Mouse (Mus musculus): ENCODE results near the gene Zcchc14. TPM values are rescaled to one million over a fixed set of nuclear protein-coding genes. Genes with fewer than 3 reads are reported as not detected.
A peak's percentile ranks its signal among the peaks of the same experiment; 100 is the strongest.
"Not testable (repeated sequence)": the region's sequence is repeated elsewhere in the genome, so short reads cannot be mapped to it uniquely, and the experiment has no call there.

The Zcchc14 gene
- total and polyA plus RNA-seq, 3 experiments = not detected

DNA sequence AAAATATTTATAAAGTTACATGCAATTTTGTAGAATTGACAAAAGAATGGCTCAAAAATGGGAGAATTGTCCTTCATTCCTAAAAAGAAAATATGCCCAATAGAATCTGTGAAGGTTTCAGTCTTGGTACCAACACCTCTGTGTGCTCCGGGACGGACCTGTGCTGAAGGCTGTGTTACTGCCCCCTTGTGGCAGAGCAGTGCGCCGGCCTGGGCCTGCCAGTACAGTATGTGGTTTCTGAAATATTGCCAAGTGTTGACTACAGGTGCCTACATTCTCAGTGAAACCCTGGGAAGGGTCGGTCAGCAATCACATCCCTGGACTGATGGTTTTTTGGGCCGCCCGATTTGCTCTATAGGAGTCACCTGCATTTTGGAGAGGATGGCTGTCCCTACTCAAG, 53.8 kb downstream of the Zcchc14 start:
- Histone ChIP-seq H3K79me2 (replicated peaks; ENCODE audit: control insufficient read depth, extremely low read depth, insufficient read depth, poor library complexity, severe bottlenecking) (no peaks in the 10 kb centered on the region), H3K4me3 (replicated peaks in 1 of 3; ENCODE audit: low read depth in 2 of 3, low read length in 2 of 3, poor library complexity in 1 of 3) (no peak overlapping the region), H3K4me2 (ENCODE audit: insufficient read depth, low read depth, poor library complexity, severe bottlenecking) (no peak overlapping the region), H3K4me1 (ENCODE audit: control insufficient read depth in 1 of 2, insufficient read depth in 2 of 2) (no peaks in the 10 kb centered on the region), H3K27ac (ENCODE audit: insufficient read depth, low read depth) (no peak overlapping the region), H3K9ac (ENCODE audit: insufficient read depth, low read depth) (no peak overlapping the region), H3K36me3 (replicated peaks in 1 of 2; ENCODE audit: control insufficient read depth in 1 of 2, insufficient read depth in 1 of 2, low read length in 1 of 2) (peaks cover 33 to 50% of the 10 kb centered on the region in 2 experiments), H3K27me3 (replicated peaks) (no peaks in the 10 kb centered on the region), H3K9me3 (replicated peaks; ENCODE audit: low read length) (no peaks in the 10 kb centered on the region)
- dilution Hi-C loops (cut with MboI; ENCODE audit: extremely low pct_ligation_motif_present, extremely low pct_unique_long_range_greater_than_20kb, low sequenced_read_pairs) = no loop called here
- peak; percentile 74 for DNase-seq (ENCODE audit: extremely low read depth)
- in situ Hi-C loops (cut with MboI; ENCODE audit: low pct_ligation_motif_present, low pct_unique_long_range_greater_than_20kb, low sequenced_read_pairs) = loop anchor here (25.0 kb wide), 1 partner anchor 838 kb away; the partner anchor contains the start of genes Cyba and Mvd
- TF ChIP-seq IRF4 (IDR thresholded peaks at IDR 0.05; ENCODE audit: low read depth, low read length) (0 out of 2 replicates have a peak, but pooled peaks have one; percentile 20), HCFC1 (IDR thresholded peaks at IDR 0.05; ENCODE audit: low read depth, low read length) (no peak), POLR2AphosphoS2 (IDR thresholded peaks at IDR 0.05; ENCODE audit: low read depth, low read length) (peak; percentile 59; the same call in 1 of the 2 replicates), MAX (IDR thresholded peaks at IDR 0.05; ENCODE audit: low read length) (no peak), ELF1 (IDR thresholded peaks at IDR 0.05; ENCODE audit: low read depth, low read length) (no peak), TCF12 (IDR thresholded peaks at IDR 0.05; ENCODE audit: low read depth, low read length) (0 out of 2 replicates have a peak, but pooled peaks have one; percentile 31), MEF2A (IDR thresholded peaks at IDR 0.05; ENCODE audit: borderline replicate concordance, low read depth, low read length) (no peak), MYC (IDR thresholded peaks at IDR 0.05; ENCODE audit: low read depth, low read length) (no peak), CTCF (conservative IDR thresholded peaks at IDR 0.05 in 1 of 2, IDR thresholded peaks at IDR 0.05 in 1 of 2; ENCODE audit: low read depth in 2 of 2, low read length in 2 of 2) (peak; percentile 85 to 90), TBP (conservative IDR thresholded peaks at IDR 0.05; ENCODE audit: low read depth, low read length) (no peak), ZC3H11A (IDR thresholded peaks at IDR 0.05; ENCODE audit: low read depth, low read length) (no peak), SMC3 (IDR thresholded peaks at IDR 0.05; ENCODE audit: low read depth, low read length) (peak; percentile 90), RAD21 (IDR thresholded peaks at IDR 0.05; ENCODE audit: low read depth, low read length) (peak; percentile 47), UBTF (IDR thresholded peaks at IDR 0.05; ENCODE audit: low read depth, low read length) (no peak), ZNF384 (IDR thresholded peaks at IDR 0.05; ENCODE audit: low read depth, low read length) (no peak), PAX5 (IDR thresholded peaks at IDR 0.05; ENCODE audit: low read length) (no peak)

DNA sequence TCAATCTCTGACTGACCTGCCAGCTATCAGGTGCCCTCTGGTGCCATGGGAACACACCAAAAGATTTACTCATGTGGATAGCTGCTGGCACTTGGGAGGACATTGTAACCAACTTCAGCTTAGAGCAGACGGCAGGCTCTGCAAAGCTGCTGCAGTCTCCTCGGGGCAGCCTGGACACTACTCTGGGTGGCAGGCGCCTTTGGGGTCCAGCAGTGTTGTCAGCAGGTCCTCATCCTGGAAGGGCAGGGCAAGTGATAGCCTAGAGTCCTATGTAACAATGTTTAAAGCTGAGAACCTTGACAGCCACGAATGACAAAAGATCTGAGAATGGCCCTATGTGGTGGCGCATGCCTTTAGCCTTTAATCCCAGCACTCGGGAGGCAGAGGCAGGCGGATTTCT, 54.5 kb downstream of the Zcchc14 start:
- H3K9me3 ChIP-seq (replicated peaks; ENCODE audit: low read length) = no peaks in the 10 kb centered on the region
- DNase-seq (ENCODE audit: extremely low read depth) = no peak
- H3K27ac ChIP-seq (ENCODE audit: insufficient read depth, low read depth) = no peak overlapping the region
- no peaks in the 10 kb centered on the region for H3K4me1 ChIP-seq (ENCODE audit: control insufficient read depth in 1 of 2, insufficient read depth in 2 of 2)
- peaks cover 2% of the 10 kb centered on the region for H3K79me2 ChIP-seq (replicated peaks; ENCODE audit: control insufficient read depth, extremely low read depth, insufficient read depth, poor library complexity, severe bottlenecking)
- H3K9ac ChIP-seq (ENCODE audit: insufficient read depth, low read depth) = no peak overlapping the region
- H3K4me2 ChIP-seq (ENCODE audit: insufficient read depth, low read depth, poor library complexity, severe bottlenecking) = no peak overlapping the region
- in situ Hi-C loops (cut with MboI; ENCODE audit: low pct_ligation_motif_present, low pct_unique_long_range_greater_than_20kb, low sequenced_read_pairs) (loop anchor here (25.0 kb wide), 1 partner anchor 839 kb away; the partner anchor contains the start of genes Cyba and Mvd), dilution Hi-C loops (cut with MboI; ENCODE audit: extremely low pct_ligation_motif_present, extremely low pct_unique_long_range_greater_than_20kb, low sequenced_read_pairs) (no loop called here)
- no peak for TF ChIP-seq TBP (conservative IDR thresholded peaks at IDR 0.05; ENCODE audit: low read depth, low read length)
- TF ChIP-seq SMC3 (IDR thresholded peaks at IDR 0.05; ENCODE audit: low read depth, low read length) = no peak
- no peak for TF ChIP-seq JUN (IDR thresholded peaks at IDR 0.05; ENCODE audit: insufficient read depth, low read depth, low read length)
- TF ChIP-seq JUND (conservative IDR thresholded peaks at IDR 0.05; ENCODE audit: low read depth, low read length) = no peak
- no peak for TF ChIP-seq MYC (IDR thresholded peaks at IDR 0.05; ENCODE audit: low read depth, low read length)
- TF ChIP-seq CHD2 (IDR thresholded peaks at IDR 0.05; ENCODE audit: low read length) = no peak
- TF ChIP-seq RCOR1 (conservative IDR thresholded peaks at IDR 0.05; ENCODE audit: low read depth, low read length) = no peak
- H3K27me3 ChIP-seq (replicated peaks) = no peaks in the 10 kb centered on the region
- H3K36me3 ChIP-seq (replicated peaks in 1 of 2; ENCODE audit: control insufficient read depth in 1 of 2, insufficient read depth in 1 of 2, low read length in 1 of 2) = peaks cover 40 to 57% of the 10 kb centered on the region in 2 experiments
- H3K4me3 ChIP-seq (replicated peaks in 1 of 3; ENCODE audit: low read depth in 2 of 3, low read length in 2 of 3, poor library complexity in 1 of 3) = no peak overlapping the region

DNA sequence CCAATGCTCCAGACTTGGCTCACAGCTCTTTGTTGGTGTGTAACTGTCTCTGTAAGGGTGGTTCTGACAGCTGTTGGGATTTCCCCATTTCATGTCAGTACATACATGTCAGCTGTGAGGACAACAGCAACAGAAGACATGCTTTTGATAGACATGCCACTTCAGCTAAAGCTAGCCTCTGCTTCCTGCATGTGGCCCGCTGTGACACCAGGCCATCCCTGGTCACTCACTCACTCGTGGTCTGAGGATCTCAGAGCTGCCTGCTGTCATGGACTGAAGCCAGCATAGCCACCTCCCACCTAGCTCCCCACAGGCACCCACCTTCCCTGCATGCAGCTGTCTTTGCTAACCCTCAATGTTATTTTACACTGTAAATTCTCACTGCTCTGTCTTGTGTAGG, 55.2 kb downstream of the Zcchc14 start:
- DNase-seq (ENCODE audit: extremely low read depth); H3K79me2 ChIP-seq (replicated peaks; ENCODE audit: control insufficient read depth, extremely low read depth, insufficient read depth, poor library complexity, severe bottlenecking); H3K27me3 ChIP-seq (replicated peaks); H3K9me3 ChIP-seq (replicated peaks; ENCODE audit: low read length); H3K27ac ChIP-seq (ENCODE audit: insufficient read depth, low read depth); dilution Hi-C loops (cut with MboI; ENCODE audit: extremely low pct_ligation_motif_present, extremely low pct_unique_long_range_greater_than_20kb, low sequenced_read_pairs); H3K4me1 ChIP-seq (ENCODE audit: control insufficient read depth in 1 of 2, insufficient read depth in 2 of 2); H3K9ac ChIP-seq (ENCODE audit: insufficient read depth, low read depth); H3K4me2 ChIP-seq (ENCODE audit: insufficient read depth, low read depth, poor library complexity, severe bottlenecking); H3K4me3 ChIP-seq (replicated peaks in 1 of 3; ENCODE audit: low read depth in 2 of 3, low read length in 2 of 3, poor library complexity in 1 of 3): not testable (repeated sequence)
- peaks cover 46 to 64% of the 10 kb centered on the region in 2 experiments for H3K36me3 ChIP-seq (replicated peaks in 1 of 2; ENCODE audit: control insufficient read depth in 1 of 2, insufficient read depth in 1 of 2, low read length in 1 of 2)
- in situ Hi-C loops (cut with MboI; ENCODE audit: low pct_ligation_motif_present, low pct_unique_long_range_greater_than_20kb, low sequenced_read_pairs) = loop anchor here (25.0 kb wide), 1 partner anchor 840 kb away; the partner anchor contains the start of genes Cyba and Mvd

Measured in CH12.LX (cell line).